9 mouse cellular contexts compared by ENCODE assay signal in the genomic region with DNA sequence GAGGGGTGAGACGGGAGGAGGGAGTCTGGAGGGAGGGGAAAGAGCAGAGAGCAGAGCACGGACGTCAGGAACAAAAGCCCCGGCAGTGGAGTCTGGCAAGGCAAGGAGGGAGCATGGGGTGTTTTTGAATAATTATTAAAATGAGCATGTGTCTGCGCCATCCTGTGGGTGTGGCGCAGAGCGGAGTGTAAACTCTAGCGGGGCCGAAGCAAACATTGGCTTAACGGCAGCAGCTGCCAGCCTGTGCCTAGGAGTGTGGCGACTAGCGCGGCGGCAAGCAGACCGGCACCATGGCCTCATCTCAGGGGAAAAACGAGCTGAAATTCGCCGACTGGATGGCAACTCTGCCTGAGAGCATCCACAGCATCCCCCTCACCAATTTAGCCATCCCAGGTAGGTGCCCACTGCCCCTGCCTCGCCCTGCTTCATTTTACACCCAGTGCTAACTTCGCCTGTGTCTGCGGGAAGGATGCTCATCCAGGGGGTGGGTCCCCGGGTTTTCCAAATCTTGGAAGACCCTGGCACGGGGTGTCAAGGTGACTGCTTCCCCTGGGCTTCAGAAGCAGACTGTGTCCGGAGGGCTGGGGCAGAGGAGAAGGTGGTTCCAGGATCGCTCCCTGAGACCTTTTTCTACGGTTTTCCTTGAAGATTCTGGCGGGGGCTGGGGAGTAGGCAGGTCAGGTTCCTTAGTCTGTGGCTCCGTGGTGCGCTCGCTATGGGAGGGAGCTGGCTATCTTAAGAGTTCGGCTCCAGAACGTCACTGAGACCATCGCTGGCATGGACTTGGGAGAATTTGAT. TPM values are rescaled to one million over a fixed set of nuclear protein-coding genes. Genes with fewer than 3 reads are reported as not detected.
DNase-seq lines count a peak whose midpoint lies in the region; ATAC-seq and TF ChIP-seq lines count a peak whose summit lies in the region.
"Had no signal": no experiment of that assay in that cellular context is flagged by ENCODE, and none has a peak within 500 bp of the region (broad histone marks: within the 10 kb centered on the region; RNA-seq: fewer than 3 reads in every experiment).

Gene Plcxd3, plus strand, starts transcription at position 69 of the 798 bp plus-strand sequence.

- TF ChIP-seq EP300 in liver, postnatal 0 days (IDR thresholded peaks at IDR 0.05; ENCODE audit: low read depth): no peak

- WGBS in liver, adult 2 months: 2% methylated on average over 33 of the region's 33 CpGs
- under 1% methylated on average over 33 of the region's 33 CpGs for WGBS in heart, embryonic 15.5 days
- 4% methylated on average over 32 of the region's 33 CpGs for WGBS in liver, postnatal 0 days (ENCODE audit: insufficient replicate concordance)
- WGBS in small intestine, adult 2 months: 2% methylated on average over 33 of the region's 33 CpGs

- peak within 1 kb of the TSS; percentile 13; the same call in 1 of the 2 replicates for H3K4me3 ChIP-seq in liver, adult 2 months (ENCODE audit: insufficient read depth, low read depth, low read length)
- H3K4me3 ChIP-seq in heart, embryonic 15.5 days: peak within 1 kb of the TSS; percentile 47
- H3K4me3 ChIP-seq in liver, postnatal 0 days (ENCODE audit: low read depth, low read length): no peak within 1 kb of the TSS
- H3K4me3 ChIP-seq in small intestine, adult 2 months (ENCODE audit: low read depth, low read length): peak within 1 kb of the TSS; percentile 49

- DNase-seq in liver, adult 2 months (ENCODE audit: extremely low read depth, low read depth, low spot score): no peak
- no peak for DNase-seq in liver
- DNase-seq in cerebellum, postnatal 36 days: peak; percentile 73 to 77
- DNase-seq in layer of hippocampus, adult 11-12 months (ENCODE audit: low spot score): peak; percentile 21
- no peak for DNase-seq in liver, postnatal 0 days
- DNase-seq in spleen, adult 12 weeks (ENCODE audit: low spot score): no peak

- no peaks in the 10 kb centered on the region for H3K27me3 ChIP-seq in liver, adult 2 months (ENCODE audit: control insufficient read depth, insufficient read depth, low read length)
- H3K27me3 ChIP-seq in heart, embryonic 15.5 days: peaks cover 12% of the 10 kb centered on the region; the same call in 1 of the 2 replicates
- peaks cover 6% of the 10 kb centered on the region; the same call in 1 of the 2 replicates for H3K27me3 ChIP-seq in liver, postnatal 0 days (ENCODE audit: insufficient read depth, low read length)
- no peaks in the 10 kb centered on the region for H3K27me3 ChIP-seq in small intestine, adult 2 months (ENCODE audit: control insufficient read depth, insufficient read depth, low read length)

- TF ChIP-seq POLR2A in liver, adult 2 months (IDR thresholded peaks at IDR 0.05; ENCODE audit: extremely low read depth, insufficient read depth, low read length): no peak
- TF ChIP-seq POLR2A in small intestine, adult 2 months (IDR thresholded peaks at IDR 0.05; ENCODE audit: low read depth, low read length): no peak

- no peak for TF ChIP-seq CTCF in liver, adult 2 months (IDR thresholded peaks at IDR 0.05; ENCODE audit: low read depth, low read length)
- TF ChIP-seq CTCF in liver, postnatal 0 days (IDR thresholded peaks at IDR 0.05; ENCODE audit: low read depth): no peak
- TF ChIP-seq CTCF in small intestine, adult 2 months (IDR thresholded peaks at IDR 0.05; ENCODE audit: extremely low read depth, insufficient read length, insufficient replicate concordance, low read depth, low read length): no peak

- H3K4me2 ChIP-seq in heart, embryonic 15.5 days: peak within 1 kb of the TSS; percentile 76
- H3K4me2 ChIP-seq in liver, postnatal 0 days (ENCODE audit: low read depth, low read length): peak within 1 kb of the TSS; percentile 32; the same call in 1 of the 2 replicates

- no peaks in the 10 kb centered on the region for H3K4me1 ChIP-seq in liver, adult 2 months (ENCODE audit: control insufficient read depth, insufficient read depth, low read length)
- peaks cover 8% of the 10 kb centered on the region for H3K4me1 ChIP-seq in heart, embryonic 15.5 days (replicated peaks)
- H3K4me1 ChIP-seq in liver, postnatal 0 days (ENCODE audit: insufficient read depth): no peaks in the 10 kb centered on the region
- H3K4me1 ChIP-seq in small intestine, adult 2 months (ENCODE audit: control insufficient read depth, insufficient read depth, insufficient read length, low read length): 0 out of 2 replicates have a peak, but pooled peaks cover 3% of the 10 kb centered on the region

- H3K36me3 ChIP-seq in liver, adult 2 months (ENCODE audit: control insufficient read depth, insufficient read depth, low read length): no peaks in the 10 kb centered on the region
- H3K36me3 ChIP-seq in heart, embryonic 15.5 days: no peaks in the 10 kb centered on the region
- H3K36me3 ChIP-seq in liver, postnatal 0 days (replicated peaks; ENCODE audit: insufficient read depth, low read length): no peaks in the 10 kb centered on the region
- no peaks in the 10 kb centered on the region for H3K36me3 ChIP-seq in small intestine, adult 2 months (ENCODE audit: control insufficient read depth, insufficient read depth, low read length)

- no peak within 1 kb of the TSS for H3K27ac ChIP-seq in liver, adult 2 months (replicated peaks; ENCODE audit: insufficient read depth, low read depth, low read length)
- no peak within 1 kb of the TSS for H3K27ac ChIP-seq in heart, embryonic 15.5 days
- no peak within 1 kb of the TSS for H3K27ac ChIP-seq in liver, postnatal 0 days (ENCODE audit: low read depth)
- H3K27ac ChIP-seq in small intestine, adult 2 months (ENCODE audit: insufficient read depth, low read depth, low read length): no peak within 1 kb of the TSS

- H3K79me2 ChIP-seq in liver, adult 2 months (ENCODE audit: control insufficient read depth, insufficient read depth, low read length): no peaks in the 10 kb centered on the region

- no peaks in the 10 kb centered on the region for H3K9me3 ChIP-seq in heart, embryonic 15.5 days (replicated peaks)
- no peaks in the 10 kb centered on the region for H3K9me3 ChIP-seq in liver, postnatal 0 days (ENCODE audit: low read length)

- ATAC-seq in heart, embryonic 15.5 days (replicated peaks; ENCODE audit: insufficient number of reproducible peaks, insufficient read depth, low FRiP score, low read depth): peak; percentile 62
- no peak for ATAC-seq in liver, postnatal 0 days

- no peak within 1 kb of the TSS for H3K9ac ChIP-seq in liver, adult 2 months (ENCODE audit: low read depth, low read length)
- H3K9ac ChIP-seq in heart, embryonic 15.5 days: 0 out of 2 replicates have a peak within 1 kb of the TSS, but pooled peaks have one; percentile 5
- no peak within 1 kb of the TSS for H3K9ac ChIP-seq in liver, postnatal 0 days (replicated peaks)

RNA-seq across cellular contexts. Expression of gene Plcxd3, which starts in this region (rescaled TPM):
- 0.09 and 0.20 TPM in 2 replicates for total RNA-seq in liver, adult 2 months (2014; rRNA removed)
- not detected in 2 replicates for polyA plus RNA-seq in liver, adult 2 months (2012; rRNA removed)
- polyA plus RNA-seq in heart, embryonic 15.5 days (2015; fragmentation: Nextera tagmentation; extraction: Ambion mirVana): 0.53 and 1.4 TPM in 2 replicates
- polyA plus RNA-seq in liver, postnatal 0 days (2015; fragmentation: Nextera tagmentation; extraction: Ambion mirVana): 0.07 and 0.11 TPM in 2 replicates
- 0.04 TPM in 1 of 2 replicates, not detected in the other for polyA plus RNA-seq in small intestine, adult 2 months (2012; rRNA removed)
- total RNA-seq: MEL had no signal

Comparison
In these comparisons a context has a peak if more than half of its experiments do, and no peak if none do; other contexts are left out.
1. DNase-seq: peak in cerebellum, postnatal 36 days (2 of 2) and layer of hippocampus, adult 11-12 months (single experiment); none in liver, adult 2 months (single experiment), liver (single experiment), liver, postnatal 0 days (single experiment) and spleen, adult 12 weeks (single experiment).